Mouse (Mus musculus) heart, postnatal 25 days (tissue): ENCODE measurements at regions not wholly inside any gene's neighbourhood (a gene's known extent, or its start where the extent isn't known, plus 50 kb on each side); places are given as distances from the start of the nearest gene placed in this dataset.

Experiments used
- DNase-seq: peaks from one replicate; pipeline ENCODE4 v3.0.0; 2022; ENCODE audit warnings: low spot score
- intact Hi-C: fragments of 180-260 bp; cut with DNase I; formaldehyde crosslinking; loops from one replicate; pipeline ENCODE4 v1.15.1; 2025

DNA sequence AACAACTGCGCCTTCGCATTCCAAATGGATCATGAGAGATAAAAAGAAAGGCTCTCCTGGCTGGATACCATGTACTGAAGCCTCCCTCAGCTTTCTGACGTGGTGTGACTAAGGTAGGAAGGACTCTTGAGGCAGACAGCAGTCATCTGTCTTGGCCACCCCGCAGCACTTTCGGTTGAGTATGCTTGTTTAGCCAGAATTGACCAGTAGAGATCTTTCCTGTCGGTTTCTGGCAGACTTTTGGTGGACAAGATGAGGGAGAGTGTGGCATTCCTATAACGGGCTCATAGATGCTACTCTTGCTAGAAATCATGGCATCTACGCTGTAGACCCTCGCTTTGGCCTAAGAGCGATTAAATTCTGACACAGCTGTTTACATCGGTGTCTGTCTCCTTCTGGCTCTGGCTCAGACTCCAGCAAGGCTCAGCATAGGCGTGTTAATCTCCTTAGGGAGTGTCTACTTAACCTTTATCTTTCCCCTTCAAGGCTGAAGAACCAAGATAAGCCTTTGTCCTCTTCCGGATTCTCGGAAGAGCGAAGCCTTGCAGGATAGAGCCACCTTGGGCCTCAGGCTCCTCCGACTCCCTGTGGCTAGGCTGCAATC lies 123.6 kb downstream of the Cd83 start:
- DNase-seq = no peak
- intact Hi-C loops = no loop called here

DNA sequence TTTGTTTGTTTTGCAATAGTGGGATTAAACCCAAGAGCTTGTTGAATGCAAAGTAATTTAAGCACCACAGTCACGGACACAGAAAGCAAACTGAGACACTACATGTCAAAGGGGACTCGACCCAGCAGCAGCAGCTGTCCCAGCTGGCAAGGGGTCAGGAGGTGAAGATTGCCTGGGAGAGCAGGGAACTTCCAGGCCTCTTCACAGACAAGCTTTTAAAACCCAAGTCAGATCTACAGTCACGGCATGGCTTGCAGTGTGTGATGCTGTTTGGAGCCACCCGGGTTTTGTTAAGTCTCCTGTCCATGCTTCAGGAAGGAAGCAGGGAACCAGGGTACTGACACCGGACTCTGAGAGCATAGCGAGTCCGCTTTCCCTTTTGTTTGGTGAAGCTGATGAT lies 125.4 kb downstream of the Cd83 start:
- intact Hi-C loops = no loop called here
- no peak for DNase-seq

DNA sequence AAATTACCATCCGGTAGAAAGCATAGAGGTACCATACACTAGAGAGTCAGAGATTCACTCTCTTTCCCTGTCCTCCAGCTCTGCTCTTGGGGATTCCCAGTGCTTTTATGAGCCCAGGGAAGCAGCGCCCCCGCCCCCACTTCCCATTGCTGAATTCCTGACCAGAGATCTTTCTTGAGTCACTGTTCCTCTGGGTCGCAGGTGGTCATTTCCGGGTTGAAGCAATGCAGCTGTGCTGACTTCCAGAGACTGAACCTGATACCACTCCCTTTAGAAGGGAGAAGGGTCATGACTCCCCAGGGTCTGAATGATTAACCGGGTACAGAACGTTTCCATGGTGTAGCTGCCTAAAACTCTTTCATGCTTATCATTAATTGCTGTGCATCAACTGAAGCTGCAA lies 128.9 kb downstream of the Cd83 start:
- intact Hi-C loops = no loop called here
- DNase-seq = no peak

DNA sequence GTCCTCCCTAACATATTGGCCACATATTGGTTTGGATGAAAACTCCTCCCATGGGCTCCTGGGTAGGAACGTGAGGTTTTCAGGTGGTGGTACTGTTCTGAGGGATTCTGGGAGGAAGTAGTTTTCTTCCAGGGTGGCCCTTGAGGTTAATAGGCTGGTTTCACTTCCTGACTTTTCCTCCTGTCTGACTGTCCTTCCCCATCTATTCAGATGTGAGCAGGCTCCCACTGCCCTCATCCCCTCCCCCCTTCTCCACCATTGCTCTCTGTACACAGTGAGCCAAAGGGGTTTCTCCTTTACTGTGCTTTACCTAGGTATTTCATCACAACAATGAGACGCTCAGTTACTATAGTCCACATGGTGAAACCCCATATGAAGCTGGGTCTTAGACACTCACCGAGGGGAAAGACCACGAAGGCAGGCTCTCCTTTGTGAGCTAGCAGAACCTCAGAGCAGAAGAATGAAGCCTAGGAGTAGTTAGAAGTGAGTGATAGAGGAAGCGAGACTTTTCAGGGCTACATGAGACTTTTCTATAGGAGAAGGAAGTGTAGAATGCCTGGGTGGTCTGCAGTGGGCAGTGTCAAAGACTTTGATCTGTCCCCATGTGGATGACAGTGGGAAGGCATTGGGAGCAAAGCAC lies 135.3 kb downstream of the Cd83 start:
- intact Hi-C loops = no loop called here
- no peak for DNase-seq

DNA sequence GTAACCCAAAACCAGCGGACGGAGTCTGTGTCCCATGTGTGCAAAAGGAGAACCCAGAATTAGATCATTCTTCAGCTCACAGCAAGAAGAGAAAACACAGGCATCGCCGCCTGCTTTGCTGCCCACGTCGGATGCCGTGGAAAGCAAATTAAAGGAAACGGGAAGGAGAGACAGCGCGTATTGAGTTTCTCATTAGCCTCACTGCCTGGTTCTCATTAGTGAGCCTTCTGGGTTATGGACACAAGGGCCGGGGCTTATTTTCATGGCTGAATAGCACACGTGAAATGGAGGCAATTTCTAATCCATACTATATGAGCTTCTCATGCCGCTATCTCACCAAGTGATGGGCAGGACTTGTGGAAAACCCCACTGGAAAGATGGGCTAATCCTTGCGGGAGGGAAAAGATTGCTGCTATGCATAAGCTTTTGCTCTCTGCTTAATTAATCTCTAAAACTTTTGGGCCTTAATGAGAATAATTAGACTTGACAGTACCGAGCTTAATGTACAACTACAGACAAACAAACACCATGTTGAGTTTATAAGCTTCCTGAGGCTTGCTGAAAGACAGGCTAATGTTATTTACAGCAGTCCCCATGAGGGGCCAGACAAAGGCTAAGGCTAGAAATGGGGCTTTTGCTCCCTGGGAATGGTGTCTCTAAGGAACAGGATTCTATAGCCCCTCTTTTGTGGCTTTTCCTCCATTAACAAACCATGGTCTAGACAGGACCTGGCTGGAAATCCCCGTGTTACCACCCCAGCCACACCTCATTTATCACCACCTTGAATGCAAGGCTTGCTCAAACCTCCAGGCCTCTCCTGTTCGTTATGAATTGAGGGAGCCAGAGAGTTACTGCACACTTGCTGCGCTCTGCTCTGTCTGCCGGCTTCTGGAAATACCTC lies 145.8 kb downstream of the Cd83 start:
- intact Hi-C loops = no loop called here
- DNase-seq = no peak

DNA sequence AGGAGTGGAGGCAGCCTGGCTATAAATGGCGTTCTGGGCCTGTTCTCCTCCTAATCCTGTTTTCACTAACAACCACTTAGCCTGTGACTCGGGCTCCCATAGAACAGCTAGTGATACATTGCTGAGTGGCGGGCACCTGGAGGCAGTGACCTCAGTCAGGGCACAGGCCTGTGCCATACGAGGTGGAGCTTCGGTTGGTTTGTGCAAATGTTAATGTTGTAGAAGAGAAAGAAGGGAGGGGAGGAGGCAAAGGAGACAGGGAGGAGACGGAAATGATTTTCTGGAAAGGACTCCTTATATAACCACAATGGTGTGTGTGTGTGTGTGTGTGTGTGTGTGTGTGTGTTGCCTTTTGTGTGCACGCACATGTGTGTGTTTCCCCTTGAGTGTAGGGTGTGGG lies 148.4 kb downstream of the Cd83 start:
- no peak for DNase-seq
- intact Hi-C loops = no loop called here

DNA sequence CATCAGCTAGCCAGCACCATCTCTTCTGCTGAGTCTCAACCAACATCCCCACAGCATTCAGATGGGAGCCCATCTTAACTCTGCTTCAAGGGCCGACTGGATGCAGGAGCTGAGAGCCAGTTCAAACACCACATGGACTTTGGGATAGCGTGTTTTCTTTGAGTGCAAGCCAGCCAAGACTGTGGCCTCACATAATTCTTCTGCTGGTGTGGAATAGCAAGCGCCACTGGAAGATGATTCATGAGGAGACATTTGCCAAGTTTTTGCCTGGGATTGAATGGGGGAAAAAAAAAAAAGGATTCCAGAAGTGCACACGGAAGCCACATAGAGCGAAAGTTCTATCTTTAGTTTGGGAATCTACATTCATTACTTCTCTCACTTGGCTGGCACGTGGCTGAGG lies 150.7 kb downstream of the Cd83 start:
- DNase-seq = peak; percentile 33
- intact Hi-C loops = no loop called here

DNA sequence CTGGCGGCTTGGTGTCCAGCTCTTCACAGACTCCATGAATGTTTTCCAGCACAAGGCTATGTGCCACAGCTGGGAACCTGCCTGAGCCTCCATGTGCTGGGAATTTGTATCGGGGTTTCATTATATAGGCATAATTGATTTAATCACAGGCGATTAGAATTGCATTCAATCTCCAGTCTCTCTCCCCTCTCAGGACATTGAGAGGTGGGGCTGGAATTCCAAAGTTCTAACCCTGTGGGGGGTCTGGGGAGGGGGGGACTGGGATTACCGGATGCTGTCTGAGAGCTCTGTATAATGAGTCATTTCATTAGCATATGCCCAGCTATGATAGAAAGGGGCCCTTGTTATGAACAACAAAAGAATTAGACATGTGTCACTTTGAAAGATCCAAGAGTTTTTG lies 151.9 kb downstream of the Cd83 start:
- intact Hi-C loops = no loop called here
- DNase-seq = no peak

DNA sequence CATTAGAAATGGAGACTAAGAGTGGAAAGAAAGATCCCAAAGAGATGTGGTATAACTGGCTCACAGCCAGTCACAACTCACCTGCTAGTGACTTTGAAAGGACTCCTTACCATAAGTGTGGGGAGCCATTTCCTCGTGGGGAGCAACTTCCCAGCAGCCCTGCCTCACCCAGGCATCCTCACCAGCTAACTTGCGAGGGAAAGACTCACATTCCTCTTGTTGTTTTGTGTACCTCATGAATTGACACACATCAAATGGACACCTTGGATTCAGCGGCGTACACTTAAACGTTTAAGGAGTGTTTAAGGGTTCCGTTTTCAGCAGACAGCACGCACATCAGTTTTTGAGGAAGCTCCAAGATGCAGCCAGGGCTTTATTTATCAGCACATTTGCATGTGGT lies 154.0 kb downstream of the Cd83 start:
- intact Hi-C loops = no loop called here
- no peak for DNase-seq

DNA sequence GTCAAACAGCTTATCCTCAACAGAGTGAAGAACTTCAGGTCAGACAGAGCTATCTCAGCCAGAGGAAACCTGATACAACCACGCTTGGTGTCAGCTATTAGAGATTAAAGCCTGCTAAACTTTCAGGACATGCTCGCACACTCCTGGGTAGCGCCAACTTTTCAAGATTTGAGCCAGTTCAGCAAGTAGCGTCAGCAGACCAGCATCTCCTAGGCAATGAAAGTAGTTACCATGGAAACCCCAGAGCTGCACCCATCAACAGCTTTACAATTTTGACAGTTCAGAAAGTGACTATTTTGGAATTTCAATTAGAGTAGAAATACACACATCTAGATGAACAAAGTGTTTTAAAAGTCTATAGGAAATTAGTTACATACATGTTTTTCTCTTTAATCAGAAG lies 154.8 kb downstream of the Cd83 start:
- intact Hi-C loops = no loop called here
- DNase-seq = no peak

DNA sequence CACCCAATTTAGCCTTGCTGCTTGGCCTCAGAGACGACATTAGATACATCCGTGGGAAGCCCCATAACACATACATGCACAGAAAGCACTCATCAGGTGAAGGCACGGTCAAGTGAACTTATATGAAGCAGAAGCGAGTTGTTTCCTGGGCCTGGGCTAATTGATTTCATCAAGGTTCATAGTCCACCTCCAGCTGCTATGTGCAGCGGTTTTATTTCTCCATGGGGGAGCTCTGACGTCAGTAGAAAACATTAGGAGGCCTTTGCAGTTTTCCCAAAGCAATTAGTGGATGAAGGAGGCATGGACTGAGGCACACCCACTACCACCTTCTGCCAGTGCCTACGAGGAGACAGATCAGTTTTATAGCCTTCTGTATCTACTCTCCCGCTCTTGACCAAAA lies 157.2 kb downstream of the Cd83 start:
- intact Hi-C loops = no loop called here
- DNase-seq = no peak

DNA sequence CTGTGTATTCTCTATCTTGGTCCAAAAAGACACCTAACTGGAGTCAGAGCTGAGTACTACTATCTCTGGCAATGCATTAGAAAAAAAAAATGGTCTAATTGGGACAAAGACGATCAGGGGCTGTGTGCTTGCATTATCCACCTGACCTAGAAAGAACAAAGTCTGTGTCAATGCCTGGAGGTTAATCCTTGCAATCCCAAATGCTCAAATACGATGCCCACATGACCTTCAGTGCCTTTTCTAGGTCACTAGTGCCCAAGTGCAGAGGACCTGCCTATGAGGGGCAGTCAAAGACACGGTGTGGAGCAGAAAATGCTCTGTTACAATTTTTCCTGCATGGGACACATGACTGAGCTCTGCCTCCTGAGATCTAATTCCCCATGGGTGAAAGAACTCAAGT lies 164.0 kb downstream of the Cd83 start:
- no peak for DNase-seq
- intact Hi-C loops = no loop called here

DNA sequence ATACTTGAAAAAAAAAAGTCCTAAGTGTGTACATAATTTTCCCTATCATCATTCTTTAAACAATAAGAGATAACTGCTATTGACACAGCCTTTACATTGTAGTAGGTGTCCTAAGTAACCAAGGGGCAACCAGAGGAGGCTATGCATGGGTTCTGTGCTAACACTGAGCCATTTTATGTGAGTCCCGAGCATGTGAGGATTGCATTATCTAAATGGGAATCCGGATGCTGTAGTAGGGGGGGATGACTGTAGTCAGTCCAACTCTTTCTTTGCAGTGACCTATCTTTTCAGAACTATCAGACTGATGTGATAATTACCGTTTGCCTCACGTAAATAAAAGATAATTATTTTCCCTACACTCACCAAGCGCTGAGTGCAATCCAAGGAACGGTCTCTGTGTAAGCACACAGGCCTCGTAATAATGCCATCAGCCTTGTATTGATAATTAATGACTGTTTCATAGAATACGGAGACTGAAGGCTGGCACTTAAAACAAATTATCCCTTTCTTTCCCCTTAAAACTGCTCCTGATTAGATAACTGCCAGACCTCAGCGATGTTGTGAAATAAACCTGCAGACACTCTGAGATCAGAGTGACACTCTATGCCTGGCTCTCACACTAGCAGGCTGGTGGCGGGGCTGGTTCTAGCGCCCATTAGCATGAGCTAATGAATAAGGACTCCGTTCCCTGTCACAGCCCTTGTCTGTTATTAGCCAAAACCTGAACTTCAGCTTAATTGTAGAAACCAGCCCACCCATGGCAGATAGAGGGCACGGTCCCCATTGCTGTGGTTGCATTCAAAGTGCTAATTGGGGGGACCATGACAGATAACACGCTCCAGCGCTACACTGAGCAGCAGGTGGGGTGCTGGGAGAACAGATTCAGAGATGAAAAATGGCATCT lies 165.4 kb downstream of the Cd83 start:
- intact Hi-C loops = no loop called here
- DNase-seq = no peak

DNA sequence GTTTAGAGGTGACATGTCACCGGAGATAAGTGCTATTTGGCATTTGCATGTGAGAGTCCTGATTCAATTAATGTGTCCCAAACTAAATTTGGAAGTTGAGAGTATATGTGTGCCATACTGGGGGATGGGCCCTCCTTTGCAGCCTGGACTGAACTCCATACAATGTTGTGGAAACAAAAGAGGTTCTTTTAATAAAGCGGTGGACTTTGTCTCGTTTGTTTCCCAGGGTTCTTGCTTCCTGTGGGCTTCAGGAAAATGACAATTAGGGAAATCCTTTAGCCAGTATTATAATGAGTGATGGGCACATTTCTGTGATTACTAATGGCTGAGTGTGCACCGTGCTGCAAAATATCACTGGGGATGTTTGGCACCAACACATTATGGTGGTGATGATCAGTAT lies 167.9 kb downstream of the Cd83 start:
- no peak for DNase-seq
- intact Hi-C loops = no loop called here

DNA sequence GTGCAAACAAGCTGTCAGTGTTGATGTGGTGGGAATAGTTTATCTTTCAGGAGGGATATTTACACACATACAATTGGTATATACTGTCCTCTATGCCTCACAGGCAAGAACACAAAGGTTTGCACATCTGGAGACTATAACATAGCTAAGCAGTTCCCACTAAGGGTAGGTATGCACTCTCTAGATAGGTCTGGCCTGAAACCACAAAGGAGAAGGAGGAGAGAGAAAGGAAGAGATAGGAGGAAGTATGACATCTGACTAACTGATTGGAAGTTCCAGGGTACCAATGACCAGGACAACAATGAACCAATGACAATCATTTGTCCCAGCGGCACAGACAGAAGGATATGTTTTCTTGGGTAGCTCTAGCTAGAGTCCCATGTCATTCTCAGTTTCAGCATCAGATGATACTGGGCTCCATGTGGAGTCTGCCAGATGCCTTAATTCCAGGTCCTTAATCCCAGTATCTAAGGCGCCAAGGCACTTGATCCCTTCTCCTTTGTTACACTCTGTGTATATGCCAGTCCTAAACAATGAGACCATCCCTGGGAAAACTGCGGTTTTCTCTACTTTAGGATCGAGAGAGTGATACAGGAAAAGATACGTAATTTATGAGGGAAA lies 168.5 kb downstream of the Cd83 start:
- intact Hi-C loops = no loop called here
- DNase-seq = no peak

DNA sequence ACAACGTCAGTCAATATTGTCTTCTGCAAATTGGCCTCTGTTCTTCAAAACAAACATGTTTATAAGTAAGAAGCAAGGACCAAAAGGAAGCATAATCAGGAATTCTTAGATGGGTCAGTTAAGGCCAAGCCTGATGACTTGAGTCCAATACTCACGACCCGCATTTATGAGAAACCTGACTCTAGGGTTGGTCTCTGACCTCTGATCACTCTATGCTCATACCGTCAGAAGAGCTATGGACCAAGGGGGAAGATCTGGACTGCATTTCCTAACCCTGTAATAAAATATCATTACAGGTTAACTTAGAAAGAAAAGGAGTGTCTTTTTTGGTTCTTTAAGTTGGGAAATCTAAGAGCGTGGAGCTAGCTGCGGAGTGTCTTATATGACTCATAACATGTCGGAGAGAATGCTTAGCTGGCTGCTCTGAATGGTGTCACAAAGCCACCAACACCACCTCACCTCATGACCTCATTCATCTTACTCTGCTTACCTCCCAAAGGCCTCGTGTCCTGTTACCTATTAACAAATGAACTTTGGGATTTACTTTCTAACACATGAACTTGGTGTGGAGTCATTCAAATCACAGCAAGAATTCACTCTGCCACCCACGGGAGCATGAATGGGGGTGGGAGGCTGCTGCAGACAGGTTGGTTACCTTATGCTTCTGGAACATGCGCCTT lies 170.3 kb downstream of the Cd83 start:
- intact Hi-C loops = no loop called here
- no peak for DNase-seq

DNA sequence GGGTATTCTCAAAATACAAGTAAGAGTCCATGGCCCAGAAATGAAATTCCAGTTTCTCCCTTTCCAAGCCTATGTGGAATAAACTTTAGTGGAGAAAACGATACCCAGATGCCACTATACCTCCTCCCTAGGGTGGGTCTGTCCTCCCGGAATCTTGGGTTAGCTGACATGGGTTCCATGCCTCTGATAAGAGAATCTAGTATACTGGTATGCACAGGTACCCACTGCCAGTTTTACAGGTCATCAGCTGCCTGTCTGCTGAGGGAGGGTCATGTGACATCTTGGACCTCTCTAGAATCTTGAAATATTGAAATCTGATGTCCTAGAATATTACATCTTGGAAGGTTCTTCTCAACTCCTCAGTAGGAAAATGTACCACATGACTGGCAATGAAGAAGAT lies 172.5 kb downstream of the Cd83 start:
- no peak for DNase-seq
- intact Hi-C loops = no loop called here

DNA sequence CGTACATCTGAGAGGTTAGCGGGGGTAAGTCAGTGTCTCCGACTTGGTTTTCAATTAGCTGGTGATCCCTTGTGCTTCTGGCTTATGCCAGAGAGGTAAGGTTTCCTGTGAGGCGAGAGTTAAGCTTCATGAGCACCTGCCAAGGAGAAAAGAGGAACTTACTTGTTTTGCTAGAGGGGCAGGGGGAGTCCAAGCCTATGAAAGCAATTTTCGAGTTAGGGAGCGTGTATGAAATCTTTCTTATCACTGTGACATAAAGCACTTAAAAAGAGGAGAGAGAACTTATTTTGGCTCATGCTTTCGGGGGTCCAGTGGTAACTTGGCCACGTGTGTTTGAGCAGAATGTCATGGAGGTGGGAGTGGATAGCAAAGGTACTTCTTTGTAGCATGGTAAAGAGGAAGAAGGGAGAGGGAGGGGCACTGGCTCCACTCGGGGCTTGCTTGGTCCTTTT lies 174.6 kb downstream of the Cd83 start:
- intact Hi-C loops = no loop called here
- DNase-seq = no peak

DNA sequence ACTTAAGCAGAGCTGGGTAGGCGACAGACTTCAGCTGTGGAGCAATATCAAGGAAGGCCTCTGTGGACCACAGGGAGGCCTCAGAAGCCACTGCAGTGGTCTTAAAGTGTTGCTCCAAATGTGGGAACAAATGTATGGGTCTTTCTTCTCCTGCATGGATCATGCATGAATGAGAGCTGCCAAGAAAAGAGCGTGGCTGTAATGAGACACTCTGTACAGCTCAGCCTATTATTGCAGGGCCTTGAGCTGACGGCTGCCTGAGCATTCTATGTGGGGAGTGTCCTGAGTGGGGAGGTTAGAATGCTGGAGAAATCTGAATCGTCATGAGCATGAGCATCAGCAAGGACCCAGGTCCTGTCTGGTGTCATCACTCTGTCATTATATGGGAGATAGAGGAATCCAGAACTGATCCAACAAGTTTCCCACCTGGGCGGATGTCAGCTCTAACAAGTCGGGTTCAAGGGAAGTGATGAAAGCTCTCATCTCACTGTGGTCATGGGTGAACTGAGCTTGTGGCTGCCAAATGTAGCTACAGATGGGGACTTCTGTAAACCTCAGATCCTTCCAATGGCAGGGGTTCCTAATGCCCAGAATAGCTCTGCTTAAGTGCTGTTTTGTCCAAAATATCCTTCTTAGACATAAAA lies 176.6 kb downstream of the Cd83 start:
- no peak for DNase-seq
- intact Hi-C loops = no loop called here
